Mouse (Mus musculus): ENCODE measurements around the gene Babam2.

Babam2 gene

DNA sequence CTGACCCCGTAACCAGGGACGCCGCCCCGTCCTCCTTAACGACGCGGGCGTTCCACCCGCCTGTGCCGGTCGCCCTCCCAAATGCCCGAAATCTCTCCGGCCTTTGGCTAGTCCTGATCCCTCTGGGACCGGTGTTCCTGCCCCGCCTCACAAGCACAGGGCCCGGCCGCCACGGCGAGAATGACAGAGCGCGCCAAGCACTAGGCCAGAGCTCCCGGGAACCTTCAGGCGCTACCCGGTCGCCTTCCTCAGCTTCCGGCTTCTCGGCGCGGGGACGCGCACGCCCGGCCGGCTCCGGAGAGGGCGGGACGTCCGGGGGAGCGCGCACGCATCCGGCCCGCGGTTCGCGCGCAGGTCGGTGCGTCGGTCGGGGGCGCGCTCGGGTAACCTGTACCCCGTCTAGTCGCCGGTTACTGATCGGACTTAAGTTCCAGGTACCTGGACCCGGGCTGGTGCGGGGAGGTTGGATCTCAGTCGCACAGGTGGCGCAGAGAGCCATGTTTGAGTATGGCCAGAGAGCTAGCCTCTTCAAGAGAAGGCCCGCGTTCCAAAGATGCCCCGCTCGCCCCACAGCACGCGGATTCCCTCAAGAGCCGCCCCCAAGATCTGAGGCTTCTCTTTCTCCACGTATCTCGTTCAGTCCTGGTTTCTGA is at the start of gene Babam2:
Babam2 (plus strand) TSS at position 41 of the 653 bp plus-strand sequence.
- DNase-seq, result peak; percentile 91

- DNase-seq, result no peak
Measured at GRCm38 (mm10) chr5:31650518-31651288, 46.8 kb upstream of the Babam2 start.

DNA sequence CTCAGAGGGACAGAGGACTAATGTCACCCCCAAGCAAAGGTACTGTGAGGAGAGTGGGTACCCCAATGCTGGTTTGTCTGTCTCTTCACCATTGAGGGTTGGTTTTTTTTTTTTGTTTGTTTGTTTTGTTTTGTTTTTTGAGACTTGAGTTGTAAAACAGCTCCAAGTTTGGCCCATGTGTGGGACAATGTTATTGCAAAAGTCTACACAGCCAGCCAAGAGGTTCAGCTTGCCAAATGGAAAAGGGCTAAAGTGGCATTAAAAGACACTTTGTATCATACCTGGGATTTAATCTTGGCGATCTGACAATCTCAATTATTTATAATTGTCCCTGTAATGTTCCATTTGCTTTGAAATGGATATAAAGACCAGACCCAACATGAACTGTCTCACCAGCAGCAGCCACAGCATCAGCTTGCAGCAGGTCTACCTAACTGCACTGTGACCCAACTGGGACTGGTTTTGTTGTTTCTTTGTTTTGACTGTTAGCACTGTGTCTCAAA is 41.7 kb upstream of the Babam2 start:
- no peak for DNase-seq

GRCm38 (mm10) chr5:31666176-31666575 is 31.3 kb upstream of the Babam2 start:
- DNase-seq, result no peak

DNA sequence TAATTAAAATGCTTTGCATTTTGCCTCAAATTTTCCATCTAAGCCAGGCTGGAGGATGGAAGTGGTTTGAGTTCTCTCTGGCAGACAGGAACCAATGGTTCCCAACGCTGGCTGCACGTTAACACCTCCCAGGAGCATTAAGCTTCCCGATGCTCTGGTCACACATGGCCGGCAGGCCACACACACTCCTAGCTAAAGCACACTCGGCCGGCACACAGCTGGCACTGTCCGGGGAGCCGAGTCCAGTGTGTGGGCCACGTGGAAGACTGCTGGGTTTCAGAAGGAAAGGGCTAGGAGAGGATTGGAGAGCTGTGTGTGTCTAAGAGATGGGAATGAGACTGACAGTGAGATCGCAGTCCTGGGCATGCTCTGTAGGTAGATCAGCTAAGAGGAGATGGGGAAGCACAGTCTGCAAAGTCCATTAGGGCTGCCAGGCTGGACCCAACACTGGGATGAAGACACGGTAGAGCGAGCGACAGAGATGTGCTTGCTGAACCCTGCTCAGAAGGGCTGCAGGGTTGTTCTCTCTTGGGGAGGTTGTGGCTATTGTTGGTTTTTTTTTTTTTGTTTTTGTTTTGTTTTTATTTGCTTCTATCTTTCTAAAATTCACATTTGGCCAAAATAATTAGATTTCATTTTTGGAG is 29.0 kb upstream of the Babam2 start:
- DNase-seq, result no peak

- no peak for DNase-seq
Measured at GRCm38 (mm10) chr5:31669984-31670383, 27.5 kb upstream of the Babam2 start.

DNA sequence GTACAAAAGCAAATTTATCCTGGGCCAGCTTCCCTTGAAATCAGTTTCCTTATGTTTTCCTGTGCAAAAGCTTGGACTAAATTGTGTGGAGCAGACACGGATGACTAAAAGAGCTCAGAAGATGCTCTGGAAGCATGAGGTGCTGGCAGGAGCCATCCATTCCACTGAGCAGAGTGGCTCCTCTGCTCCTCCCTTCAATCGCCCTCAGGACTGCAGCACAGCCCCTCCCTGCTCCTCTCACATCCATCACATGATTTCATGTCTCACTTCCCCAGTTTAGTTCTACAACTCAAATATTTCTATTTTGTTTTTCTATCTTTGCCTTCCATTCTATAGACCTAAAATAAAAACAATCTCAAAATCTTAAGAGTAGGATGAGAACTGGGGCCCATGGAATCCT is 26.3 kb upstream of the Babam2 start:
- DNase-seq, result no peak

GRCm38 (mm10) chr5:31673431-31673830 is 24.1 kb upstream of the Babam2 start:
- DNase-seq, result no peak

GRCm38 (mm10) chr5:31678000-31678399 is 19.5 kb upstream of the Babam2 start:
- no peak for DNase-seq

- DNase-seq, result no peak
Measured at GRCm38 (mm10) chr5:31680183-31680582, 17.3 kb upstream of the Babam2 start.

DNA sequence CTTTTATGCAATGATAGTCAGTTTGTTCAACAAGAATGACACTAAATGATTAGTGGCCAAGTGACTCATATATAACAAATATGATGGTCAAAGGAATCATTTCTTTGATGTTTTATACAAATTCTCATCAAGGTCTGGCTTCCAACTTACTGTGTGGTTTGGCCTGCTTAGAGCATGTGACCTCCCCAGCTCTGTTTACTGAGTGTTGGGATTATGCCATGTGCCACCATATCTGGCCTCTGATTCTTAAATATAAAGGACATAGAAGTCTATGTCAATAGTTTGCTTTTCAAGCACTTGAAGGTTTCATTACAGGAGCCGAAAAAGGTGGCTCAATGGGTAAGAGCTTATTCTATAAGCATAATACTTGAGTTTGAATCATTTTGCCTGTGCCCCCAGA is 15.2 kb upstream of the Babam2 start:
- DNase-seq, result no peak

- no peak for DNase-seq
Measured at GRCm38 (mm10) chr5:31686040-31686439, 11.4 kb upstream of the Babam2 start.

DNA sequence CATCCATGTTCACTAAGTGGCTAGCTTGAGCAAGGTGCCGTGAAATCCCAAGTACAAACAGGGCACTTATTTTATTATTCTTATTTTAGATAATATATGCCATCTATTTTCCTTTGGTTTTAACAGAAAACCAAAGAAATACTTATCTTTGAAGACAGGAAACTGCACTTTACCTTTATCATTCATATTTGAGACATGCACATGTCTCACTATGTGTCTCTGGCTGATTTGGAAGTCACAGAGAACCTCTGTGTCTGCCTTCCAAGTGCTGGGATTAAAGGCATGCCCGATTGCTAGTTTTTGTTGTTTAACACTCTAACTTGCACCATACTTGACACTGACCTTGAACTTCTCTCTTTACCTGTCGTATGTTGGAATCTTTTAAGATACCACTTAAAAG is 9.5 kb upstream of the Babam2 start:
- DNase-seq, result no peak

DNA sequence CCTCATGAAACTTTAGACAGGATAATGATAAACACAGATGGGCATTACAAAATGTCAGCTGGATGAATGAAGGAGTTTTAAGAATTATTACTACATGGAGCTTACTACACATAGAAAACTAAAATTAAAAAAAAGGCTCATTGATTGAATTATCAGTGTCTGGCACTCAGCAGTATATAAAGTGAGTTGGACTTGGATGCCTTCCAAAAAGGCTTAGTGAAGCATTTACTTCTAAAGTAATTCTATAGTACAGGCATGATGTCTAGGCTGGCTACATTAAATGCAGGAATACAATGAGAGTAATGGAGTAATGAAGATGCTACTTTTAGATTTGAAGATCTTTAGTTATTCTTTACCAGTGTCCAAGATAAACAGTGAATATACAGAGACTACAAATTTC is 4.3 kb upstream of the Babam2 start:
- DNase-seq, result no peak

DNA sequence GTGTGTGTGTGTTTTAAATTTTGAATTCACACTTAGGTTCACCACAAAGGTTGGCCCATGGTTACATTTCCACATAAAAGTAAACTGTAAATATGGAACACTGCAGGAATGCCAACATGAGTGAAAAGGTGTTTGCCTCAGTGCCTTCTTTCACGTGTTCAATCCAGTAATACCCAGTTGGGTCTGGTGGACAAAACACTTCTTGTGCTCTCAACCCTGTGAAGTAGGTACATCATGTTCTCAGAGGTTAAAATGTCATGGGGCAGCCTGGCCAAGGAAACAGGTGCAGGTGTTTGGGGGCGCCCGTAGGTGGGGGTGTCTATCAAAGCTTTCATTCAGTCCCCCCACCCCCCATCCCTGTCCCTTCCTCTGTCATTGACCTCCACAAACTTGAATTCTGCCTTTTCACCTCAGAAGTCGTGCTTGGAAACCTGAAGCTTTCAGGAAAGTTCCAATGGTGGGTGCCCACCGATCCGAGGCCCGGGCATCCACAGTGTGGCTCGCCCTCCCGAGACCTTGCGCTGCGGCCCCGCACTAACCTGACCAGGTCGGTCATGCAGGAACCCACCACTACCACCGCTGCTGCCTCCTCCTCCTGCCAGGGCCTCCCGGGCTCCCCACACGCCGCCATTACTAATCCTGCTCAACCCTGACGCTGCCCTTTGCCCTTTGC is 377 bp upstream of the Babam2 start, which contains the start of gene Rbks:
Rbks (minus strand) TSS at position 657 of the 673 bp plus-strand sequence.
- no peak for DNase-seq

GRCm38 (mm10) chr5:31698297-31698726 is 828 bp downstream of the Babam2 start:
- peak; percentile 86 for DNase-seq

DNA sequence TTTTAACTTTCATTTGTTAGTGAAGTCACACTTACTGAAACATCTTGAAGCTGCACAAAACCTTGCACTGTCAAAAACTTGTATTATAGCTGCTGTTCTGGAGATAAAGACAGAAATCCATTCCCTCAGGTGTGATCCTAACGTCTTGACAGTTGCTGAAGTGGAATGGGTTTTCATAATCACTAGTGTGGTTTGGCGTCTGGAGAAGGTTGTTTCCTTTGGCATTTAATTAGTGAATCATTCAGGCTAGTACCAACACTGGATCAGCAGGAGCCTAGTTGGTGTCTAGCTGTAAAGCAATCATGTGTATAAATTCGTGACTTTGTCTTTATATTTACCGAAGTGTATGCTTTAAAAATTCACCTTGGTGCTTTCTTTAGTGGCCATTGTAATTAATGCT is 1.4 kb downstream of the Babam2 start:
- DNase-seq, result no peak

DNA sequence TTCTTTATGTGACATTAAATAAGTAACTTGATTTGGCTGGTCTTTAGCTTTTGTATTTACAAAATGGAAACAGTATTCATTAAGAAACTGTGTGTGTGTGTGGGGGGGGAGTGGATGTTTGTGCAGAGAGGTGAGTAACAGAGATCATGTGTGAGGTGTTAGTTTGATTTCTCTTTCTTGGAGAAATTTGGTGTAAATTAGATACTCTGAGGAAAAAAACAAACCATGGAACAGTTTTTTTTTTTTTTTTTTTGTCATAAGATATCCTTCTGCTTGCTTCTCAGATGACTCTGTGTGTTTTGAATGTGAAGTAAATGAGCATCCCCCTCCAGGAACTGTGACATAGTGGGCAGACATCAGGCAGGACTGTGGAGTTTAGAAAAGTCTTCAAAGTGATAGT is 1.9 kb downstream of the Babam2 start:
- no peak for DNase-seq

DNA sequence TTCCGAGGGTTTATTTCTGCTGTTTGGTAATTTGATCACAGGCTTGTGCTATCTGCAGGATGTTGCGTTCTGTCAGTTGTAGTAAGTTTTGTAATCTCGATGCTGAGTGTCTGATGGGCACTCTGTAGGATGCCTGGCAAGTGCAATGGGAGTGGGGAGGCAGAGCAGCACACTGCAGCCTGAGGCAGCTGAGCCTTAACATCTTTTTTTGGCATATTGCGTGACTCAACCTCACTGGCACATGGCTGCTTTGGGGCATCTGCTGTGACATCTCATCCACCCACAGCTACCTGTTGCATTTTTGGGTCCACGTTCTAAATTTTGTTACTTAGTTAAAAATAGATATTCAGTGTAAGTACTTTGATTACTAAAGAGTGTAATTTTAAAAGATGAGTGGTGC is 7.5 kb downstream of the Babam2 start:
- no peak for DNase-seq

- no peak for DNase-seq
Measured at GRCm38 (mm10) chr5:31706826-31707225, 9.3 kb downstream of the Babam2 start.

DNA sequence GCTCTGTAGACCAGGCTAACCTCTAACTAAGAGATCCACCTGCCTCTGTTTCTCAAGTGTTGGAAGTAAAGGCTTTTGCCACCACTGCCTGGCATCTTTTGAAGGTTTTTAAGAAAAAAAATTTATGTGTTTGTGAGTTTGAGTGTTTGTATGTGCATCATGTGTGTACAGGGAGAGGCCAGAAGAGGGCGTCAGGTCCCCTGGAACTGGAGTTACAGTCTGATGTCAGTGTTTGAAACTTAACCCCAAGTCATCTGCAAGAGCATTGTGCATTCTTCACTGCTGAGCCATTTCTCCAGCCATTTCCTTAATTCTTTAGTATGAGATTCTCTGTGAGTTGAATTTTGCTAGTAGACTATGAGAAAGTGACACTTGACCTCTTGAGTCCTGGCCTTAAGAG is 11.9 kb downstream of the Babam2 start:
- DNase-seq, result no peak

GRCm38 (mm10) chr5:31713280-31713711 is 15.8 kb downstream of the Babam2 start:
- DNase-seq, result no peak

DNA sequence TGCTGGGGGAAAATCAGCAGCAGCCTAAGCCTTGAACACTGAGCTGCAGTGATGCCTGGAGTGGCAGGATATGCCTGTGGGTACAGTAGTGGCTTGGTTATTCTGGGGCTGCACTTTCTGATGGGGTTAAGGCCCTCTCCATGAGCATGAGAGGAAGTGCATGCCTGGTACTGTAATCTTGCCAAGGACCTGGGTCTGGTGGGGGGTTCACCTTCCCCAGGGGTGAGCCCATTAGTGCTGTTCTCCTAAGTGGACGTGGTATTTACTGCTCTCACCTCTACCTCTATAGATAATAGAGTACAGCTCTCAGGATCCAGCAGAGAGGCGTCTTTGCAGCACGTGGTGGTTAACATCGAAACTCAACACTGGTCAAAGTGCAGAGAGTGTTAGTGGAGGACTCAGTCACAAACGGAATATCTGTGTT is 16.4 kb downstream of the Babam2 start:
- DNase-seq, result no peak
